Mouse (Mus musculus) neural tube, embryonic 13.5 days (tissue): ENCODE measurements around the gene Mknk2. TPM values are rescaled to one million over a fixed set of nuclear protein-coding genes. Genes with fewer than 3 reads are reported as not detected.
"Not testable (repeated sequence)": the region's sequence is repeated elsewhere in the genome, so short reads cannot be mapped to it uniquely, and the experiment has no call there.

Experiments
- ATAC-seq: fragments of 200-750 bp; cut with Nextera tagmentation; 2 replicates; pipeline ENCODE4 v1.8.0; 2017; ENCODE audit warnings: low read depth, mild to moderate bottlenecking, moderate TSS enrichment, moderate library complexity
- H3K27ac ChIP-seq: fragments of 300-500 bp; sonication (generic); replicated peaks from 2 replicates; pipeline ENCODE4 v1.5.1; 2015; ENCODE audit warnings: moderate library complexity, mild to moderate bottlenecking, inconsistent platforms
- H3K27me3 ChIP-seq: fragments of 300-500 bp; sonication (generic); 2 replicates; pipeline ENCODE4 v1.6.1; 2015; ENCODE audit warnings: mild to moderate bottlenecking, inconsistent platforms
- H3K36me3 ChIP-seq: fragments of 300-500 bp; sonication (generic); 2 replicates; pipeline ENCODE4 v1.6.1; 2015; ENCODE audit warnings: mild to moderate bottlenecking, inconsistent platforms
- H3K4me1 ChIP-seq: fragments of 300-500 bp; sonication (generic); replicated peaks from 2 replicates; pipeline ENCODE4 v1.6.1; 2015; ENCODE audit warnings: inconsistent platforms
- H3K4me2 ChIP-seq: fragments of 300-500 bp; sonication (generic); 2 replicates; pipeline ENCODE4 v1.6.1; 2015; ENCODE audit warnings: inconsistent platforms, mild to moderate bottlenecking, moderate library complexity
- H3K4me3 ChIP-seq: fragments of 300-500 bp; sonication (generic); 2 replicates; pipeline ENCODE4 v1.5.1; 2015; ENCODE audit warnings: mild to moderate bottlenecking, inconsistent platforms
- H3K9ac ChIP-seq: fragments of 300-500 bp; sonication (generic); 2 replicates; pipeline ENCODE4 v1.6.1; 2015; ENCODE audit warnings: moderate library complexity, mild to moderate bottlenecking, inconsistent platforms
- H3K9me3 ChIP-seq: fragments of 300-500 bp; sonication (generic); 2 replicates; pipeline ENCODE4 v1.6.1; 2016; ENCODE audit warnings: inconsistent platforms
- WGBS: fragments of 180-500 bp; shearing (Covaris S2); methylation state at CpG from one replicate; pipeline ENCODE4 v1.1.7; 2015; 5-methylcytosine and 5-hydroxymethylcytosine counted together
- polyA plus RNA-seq: library from polyadenylated mRNA; unstranded; fragments of >200 nt; fragmentation: Nextera tagmentation; extraction: Ambion mirVana; gene quantifications from 2 replicates; pipeline ENCODE4 v1.2.1, GENCODE M21; 2015

Mknk2 gene
- polyA plus RNA-seq, 1 experiment from 2014 or later = 61.4 TPM

- peak overlapping the region; percentile 84 for H3K27ac ChIP-seq
Observed at GRCm38 (mm10) chr10:80655406-80656129, 22.3 kb downstream of the Mknk2 start.

GRCm38 (mm10) chr10:80654866-80655265 lies 23.0 kb downstream of the Mknk2 start:
- peak overlapping the region; percentile 95 for H3K4me2 ChIP-seq
- H3K9me3 ChIP-seq = no peaks in the 10 kb centered on the region
- H3K4me1 ChIP-seq = peaks cover 49% of the 10 kb centered on the region
- H3K27ac ChIP-seq = no peak overlapping the region
- peak overlapping the region; percentile 77 for H3K4me3 ChIP-seq
- peak overlapping the region; percentile 95 for H3K9ac ChIP-seq
- no peak for ATAC-seq
- 81% methylated on average over 6 of the region's 6 CpGs for WGBS
- H3K36me3 ChIP-seq = peaks cover 7% of the 10 kb centered on the region
- H3K27me3 ChIP-seq = no peaks in the 10 kb centered on the region

More at GRCm38 (mm10) chr10:80655406-80656129, 22.3 kb downstream of the Mknk2 start:
- Histone ChIP-seq H3K9me3 (no peaks in the 10 kb centered on the region), H3K9ac (peak overlapping the region; percentile 95), H3K4me2 (peak overlapping the region; percentile 95), H3K27me3 (no peaks in the 10 kb centered on the region), H3K4me3 (peak overlapping the region; percentile 77), H3K36me3 (peaks cover 7% of the 10 kb centered on the region), H3K4me1 (peaks cover 49% of the 10 kb centered on the region)
- WGBS = 2% methylated on average over 11 of the region's 12 CpGs
- ATAC-seq = peak; percentile 51

- no peak overlapping the region for H3K4me3 ChIP-seq
- H3K27me3 ChIP-seq = no peaks in the 10 kb centered on the region
- H3K4me2 ChIP-seq = no peak overlapping the region
- no peak overlapping the region for H3K27ac ChIP-seq
- ATAC-seq = no peak
- H3K36me3 ChIP-seq = peaks cover 10% of the 10 kb centered on the region
- 81% methylated on average over 6 of the region's 6 CpGs for WGBS
- H3K9ac ChIP-seq = no peak overlapping the region
- no peaks in the 10 kb centered on the region for H3K9me3 ChIP-seq
- H3K4me1 ChIP-seq = peaks cover 51% of the 10 kb centered on the region
Observed at GRCm38 (mm10) chr10:80653156-80653720, 24.7 kb downstream of the Mknk2 start.

GRCm38 (mm10) chr10:80650392-80650791 lies 27.5 kb downstream of the Mknk2 start:
- Histone ChIP-seq H3K4me1 (peaks cover 41% of the 10 kb centered on the region), H3K27me3 (no peaks in the 10 kb centered on the region), H3K4me2 (no peak overlapping the region), H3K4me3 (no peak overlapping the region), H3K9ac (no peak overlapping the region), H3K36me3 (peaks cover 36% of the 10 kb centered on the region), H3K27ac (no peak overlapping the region), H3K9me3 (no peaks in the 10 kb centered on the region)
- 90% methylated on average over 10 of the region's 10 CpGs for WGBS
- no peak for ATAC-seq

GRCm38 (mm10) chr10:80649910-80650309 lies 28.0 kb downstream of the Mknk2 start:
- 87% methylated on average over 6 of the region's 6 CpGs for WGBS
- H3K9ac ChIP-seq, ATAC-seq, H3K4me2 ChIP-seq, H3K27ac ChIP-seq, H3K4me3 ChIP-seq, H3K27me3 ChIP-seq, H3K9me3 ChIP-seq: not testable (repeated sequence)
- H3K4me1 ChIP-seq = peaks cover 36% of the 10 kb centered on the region
- peaks cover 41% of the 10 kb centered on the region for H3K36me3 ChIP-seq

GRCm38 (mm10) chr10:80646936-80647335 lies 31.0 kb downstream of the Mknk2 start:
- Histone ChIP-seq H3K4me1 (0 out of 2 replicates have a peak, but pooled peaks cover 8% of the 10 kb centered on the region), H3K9me3 (no peaks in the 10 kb centered on the region), H3K27ac (no peak overlapping the region), H3K27me3 (no peaks in the 10 kb centered on the region), H3K9ac (no peak overlapping the region), H3K4me3 (no peak overlapping the region), H3K4me2 (no peak overlapping the region), H3K36me3 (peaks cover 66% of the 10 kb centered on the region)
- no peak for ATAC-seq
- WGBS = 93% methylated on average over 10 of the region's 10 CpGs

GRCm38 (mm10) chr10:80635345-80635744 lies 42.6 kb downstream of the Mknk2 start:
- Histone ChIP-seq H3K27me3 (no peaks in the 10 kb centered on the region), H3K9me3 (no peaks in the 10 kb centered on the region), H3K4me1 (no peaks in the 10 kb centered on the region), H3K36me3 (peaks cover 69% of the 10 kb centered on the region), H3K4me3 (no peak overlapping the region), H3K4me2 (no peak overlapping the region), H3K27ac (no peak overlapping the region), H3K9ac (no peak overlapping the region)
- 87% methylated on average over 6 of the region's 6 CpGs for WGBS
- no peak for ATAC-seq

- no peak overlapping the region for H3K4me2 ChIP-seq
- 0 out of 2 replicates have a peak overlapping the region, but pooled peaks have one; percentile 8 for H3K9ac ChIP-seq
- H3K4me1 ChIP-seq = peaks cover 46% of the 10 kb centered on the region
- no peak overlapping the region for H3K27ac ChIP-seq
- no peak overlapping the region for H3K4me3 ChIP-seq
- WGBS = 82% methylated on average over 9 of the region's 9 CpGs
- no peak for ATAC-seq
- no peaks in the 10 kb centered on the region for H3K27me3 ChIP-seq
- peaks cover 10% of the 10 kb centered on the region; the same call in 1 of the 2 replicates for H3K36me3 ChIP-seq
- no peaks in the 10 kb centered on the region for H3K9me3 ChIP-seq
Observed at GRCm38 (mm10) chr10:80628925-80629324, 49.0 kb downstream of the Mknk2 start.

- Histone ChIP-seq H3K36me3 (0 out of 2 replicates have a peak, but pooled peaks cover 6% of the 10 kb centered on the region), H3K27me3 (no peaks in the 10 kb centered on the region), H3K9ac (no peak overlapping the region), H3K4me3 (no peak overlapping the region), H3K9me3 (no peaks in the 10 kb centered on the region), H3K27ac (no peak overlapping the region), H3K4me1 (peaks cover 55% of the 10 kb centered on the region), H3K4me2 (0 out of 2 replicates have a peak overlapping the region, but pooled peaks have one; percentile 3)
- no peak for ATAC-seq
- 55% methylated on average over 2 of the region's 2 CpGs for WGBS
Observed at GRCm38 (mm10) chr10:80627685-80628084, 50.2 kb downstream of the Mknk2 start.

GRCm38 (mm10) chr10:80625764-80626163 lies 52.1 kb downstream of the Mknk2 start:
- ATAC-seq = no peak
- Histone ChIP-seq H3K4me1 (peaks cover 63% of the 10 kb centered on the region), H3K9me3 (no peaks in the 10 kb centered on the region), H3K27me3 (no peaks in the 10 kb centered on the region), H3K4me3 (no peak overlapping the region), H3K27ac (no peak overlapping the region), H3K36me3 (0 out of 2 replicates have a peak, but pooled peaks cover 6% of the 10 kb centered on the region), H3K9ac (no peak overlapping the region), H3K4me2 (no peak overlapping the region)
- 84% methylated on average over 4 of the region's 4 CpGs for WGBS

GRCm38 (mm10) chr10:80623457-80624191 lies 54.3 kb downstream of the Mknk2 start:
- Histone ChIP-seq H3K4me1 (peaks cover 52% of the 10 kb centered on the region), H3K9me3 (no peaks in the 10 kb centered on the region), H3K4me3 (peak overlapping the region; percentile 90), H3K36me3 (no peaks in the 10 kb centered on the region), H3K9ac (peak overlapping the region; percentile 96), H3K27ac (peak overlapping the region; percentile 86), H3K27me3 (no peaks in the 10 kb centered on the region), H3K4me2 (peak overlapping the region; percentile 100)
- ATAC-seq = no peak
- 20% methylated on average over 15 of the region's 15 CpGs for WGBS
